Comparison of ENCODE assay signal across 9 mouse cellular contexts in genomic region chr4:94900744-94901143, GRCm38 (mm10). TPM values are rescaled to one million over a fixed set of nuclear protein-coding genes. Genes with fewer than 3 reads are reported as not detected.
DNase-seq lines count a peak whose midpoint lies in the region; TF ChIP-seq lines count a peak whose summit lies in the region.
"Had no signal": no experiment of that assay in that cellular context is flagged by ENCODE, and none has a peak within 500 bp of the region (broad histone marks: within the 10 kb centered on the region; RNA-seq: fewer than 3 reads in every experiment).

No protein-coding gene starts in this region.

- H3K4me3 ChIP-seq in layer of hippocampus, adult 2 months: no peak overlapping the region
- H3K4me3 ChIP-seq: limb, embryonic 15.5 days had no signal

- TF ChIP-seq CTCF in layer of hippocampus, adult 2 months (conservative IDR thresholded peaks at IDR 0.05): peak; percentile 76

- H3K27ac ChIP-seq in layer of hippocampus, adult 2 months: no peak overlapping the region
- H3K27ac ChIP-seq: limb, embryonic 15.5 days had no signal

- DNase-seq in cerebellum, adult 9-10 months: peak; percentile 4
- DNase-seq in cerebellum, adult 9-11 months: no peak
- DNase-seq in layer of hippocampus, adult 2 months (ENCODE audit: low spot score in 2 of 2): peak in 1 of 2 experiments; percentile 5
- DNase-seq in layer of hippocampus, postnatal 25 days (ENCODE audit: extremely low spot score in 1 of 2, low spot score in 1 of 2): no peak
- DNase-seq in c-Kit-positive CD71-positive TER-119-negative erythroid progenitor cells, embryonic 14.5 days (ENCODE audit: low read depth): peak; percentile 16
- DNase-seq in lung, postnatal 14 days: peak; percentile 24
- no peak for DNase-seq in thymus, postnatal 36 days
- DNase-seq in cerebellum, postnatal 36 days: no peak

RNA-seq across cellular contexts. Expression of gene Eqtn, which starts 27.9 kb away (rescaled TPM):
- 1 to 10 TPM in 1 of 2 experiments, under 1 TPM in 1; 0.79 to 1.2 TPM for total RNA-seq in layer of hippocampus, adult 2 months (2021)
- under 1 TPM; 0.69 to 0.85 TPM for total RNA-seq in layer of hippocampus, postnatal 25 days (2021)

Comparison
In these comparisons a context has a peak if more than half of its experiments do, and no peak if none do; other contexts are left out.
1. DNase-seq: peak in cerebellum, adult 9-10 months (single experiment), c-Kit-positive CD71-positive TER-119-negative erythroid progenitor cells, embryonic 14.5 days (single experiment) and lung, postnatal 14 days (single experiment); none in cerebellum, adult 9-11 months (single experiment), layer of hippocampus, postnatal 25 days (0 of 2), thymus, postnatal 36 days (0 of 2) and cerebellum, postnatal 36 days (0 of 2).